Mouse (Mus musculus) heart, adult 2 months (tissue): ENCODE data around the gene Srsf12. TPM values are rescaled to one million over a fixed set of nuclear protein-coding genes. Genes with fewer than 3 reads are reported as not detected.

Experiments
- DNase-seq, 2 experiments: peaks; one replicate each; pipeline ENCODE4 v3.0.0; 2021
- H3K27ac ChIP-seq: fragments of 200-600 bp; 2 replicates; pipeline ENCODE4 v1.8.1; 2022
- H3K27me3 ChIP-seq: fragments of 200-500 bp; 2 replicates; pipeline ENCODE4 v1.6.1; 2012; ENCODE audit warnings: mild to moderate bottlenecking, low read length, inconsistent platforms, mixed read lengths; ENCODE audit not compliant: control insufficient read depth, insufficient read depth
- H3K36me3 ChIP-seq: fragments of 200-500 bp; 2 replicates; pipeline ENCODE4 v1.6.1; 2012; ENCODE audit warnings: low read length, inconsistent platforms; ENCODE audit not compliant: control insufficient read depth, insufficient read depth
- H3K4me1 ChIP-seq: fragments of 200-500 bp; 2 replicates; pipeline ENCODE4 v1.6.1; 2011; ENCODE audit warnings: low read length; ENCODE audit not compliant: control insufficient read depth, insufficient read depth
- H3K4me3 ChIP-seq: fragments of 200-600 bp; 2 replicates; pipeline ENCODE4 v1.8.1; 2022
- H3K79me2 ChIP-seq: fragments of 200-500 bp; replicated peaks from 2 replicates; pipeline ENCODE4 v1.6.1; 2012; ENCODE audit warnings: mild to moderate bottlenecking, inconsistent platforms, low read length, moderate library complexity, mixed read lengths; ENCODE audit not compliant: control insufficient read depth, insufficient read depth
- H3K9ac ChIP-seq: fragments of 200-500 bp; 2 replicates; pipeline ENCODE4 v1.6.1; 2012; ENCODE audit warnings: low read depth, mild to moderate bottlenecking, control low read depth, inconsistent platforms, low read length, mixed read lengths
- CTCF ChIP-seq: fragments of 200-600 bp; IDR thresholded peaks from 2 replicates; pipeline ENCODE4 v1.8.1; 2022; ENCODE audit warnings: antibody characterized with exemption, mild to moderate bottlenecking, moderate library complexity
- EP300 ChIP-seq: fragments of 200-500 bp; IDR thresholded peaks from 2 replicates; pipeline ENCODE4 v1.6.1; 2011; ENCODE audit warnings: low read depth, low read length, control low read depth; ENCODE audit not compliant: insufficient read depth
- POLR2A ChIP-seq: fragments of 200-500 bp; IDR thresholded peaks from 2 replicates; pipeline ENCODE4 v1.6.1; 2011; ENCODE audit warnings: mild to moderate bottlenecking, low read depth, low read length, control low read depth; ENCODE audit not compliant: insufficient read depth
- WGBS: fragments of 180-500 bp; shearing (Covaris S2); methylation state at CpG from one replicate; pipeline ENCODE4 v1.1.7; 2018; 5-methylcytosine and 5-hydroxymethylcytosine counted together
- intact Hi-C: fragments of 180-260 bp; cut with DNase I; formaldehyde crosslinking; loops from one replicate; pipeline ENCODE4 v1.15.1; 2025
- polyA plus RNA-seq: library from polyadenylated mRNA; depleted of rRNA; stranded (reverse); fragments of >200 nt; gene quantifications from 2 replicates; pipeline ENCODE4 v1.2.3, GENCODE M21; 2012
- total RNA-seq, 2 experiments: library from RNA; stranded (reverse); gene quantifications; 2 replicates each; pipeline ENCODE4 v1.2.3; 2021

Srsf12 gene
- total and polyA plus RNA-seq, 3 experiments = not detected

GRCm38 (mm10) chr4:33229639-33230038 lies 20.8 kb downstream of the Srsf12 start:
- no peak overlapping the region for H3K9ac ChIP-seq
- 68% methylated on average over 4 of the region's 4 CpGs for WGBS
- no peaks in the 10 kb centered on the region for H3K79me2 ChIP-seq
- H3K4me3 ChIP-seq = no peak overlapping the region
- no peaks in the 10 kb centered on the region for H3K36me3 ChIP-seq
- H3K4me1 ChIP-seq = no peaks in the 10 kb centered on the region
- intact Hi-C loops = no loop called here
- no peak for TF ChIP-seq CTCF
- TF ChIP-seq EP300 = no peak
- no peak for TF ChIP-seq POLR2A
- no peak for DNase-seq
- no peaks in the 10 kb centered on the region for H3K27me3 ChIP-seq
- H3K27ac ChIP-seq = no peak overlapping the region

GRCm38 (mm10) chr4:33230881-33231280 lies 22.1 kb downstream of the Srsf12 start:
- Histone ChIP-seq H3K4me1 (no peaks in the 10 kb centered on the region), H3K9ac (no peak overlapping the region), H3K79me2 (no peaks in the 10 kb centered on the region), H3K27me3 (no peaks in the 10 kb centered on the region), H3K4me3 (no peak overlapping the region), H3K36me3 (no peaks in the 10 kb centered on the region), H3K27ac (no peak overlapping the region)
- DNase-seq = no peak
- TF ChIP-seq CTCF (no peak), EP300 (no peak), POLR2A (no peak)
- intact Hi-C loops = no loop called here
- 91% methylated on average over 18 of the region's 18 CpGs for WGBS

GRCm38 (mm10) chr4:33242536-33242935 lies 33.7 kb downstream of the Srsf12 start:
- H3K9ac ChIP-seq = no peak overlapping the region
- H3K4me1 ChIP-seq = peaks cover 12% of the 10 kb centered on the region
- no peak overlapping the region for H3K27ac ChIP-seq
- intact Hi-C loops = no loop called here
- WGBS = 56% methylated on average over 5 of the region's 5 CpGs
- H3K36me3 ChIP-seq = peaks cover 34% of the 10 kb centered on the region
- H3K27me3 ChIP-seq = no peaks in the 10 kb centered on the region
- peaks cover 4% of the 10 kb centered on the region for H3K79me2 ChIP-seq
- TF ChIP-seq POLR2A = no peak
- no peak for TF ChIP-seq CTCF
- no peak for TF ChIP-seq EP300
- no peak for DNase-seq
- no peak overlapping the region for H3K4me3 ChIP-seq

- H3K79me2 ChIP-seq = peaks cover 4% of the 10 kb centered on the region
- no peak overlapping the region for H3K4me3 ChIP-seq
- WGBS = 51% methylated on average over 12 of the region's 12 CpGs
- H3K27ac ChIP-seq = no peak overlapping the region
- H3K9ac ChIP-seq = no peak overlapping the region
- peaks cover 12% of the 10 kb centered on the region for H3K4me1 ChIP-seq
- intact Hi-C loops = no loop called here
- H3K27me3 ChIP-seq = no peaks in the 10 kb centered on the region
- no peak for TF ChIP-seq POLR2A
- TF ChIP-seq EP300 = no peak
- DNase-seq = no peak
- H3K36me3 ChIP-seq = peaks cover 34% of the 10 kb centered on the region
Measured at GRCm38 (mm10) chr4:33243016-33243758, 34.4 kb downstream of the Srsf12 start.

- TF ChIP-seq CTCF = no peak
- no peak for TF ChIP-seq EP300
- no peak for TF ChIP-seq POLR2A
- Histone ChIP-seq H3K9ac (no peak overlapping the region), H3K4me3 (no peak overlapping the region), H3K36me3 (peaks cover 34% of the 10 kb centered on the region), H3K79me2 (peaks cover 4% of the 10 kb centered on the region), H3K27ac (no peak overlapping the region), H3K4me1 (peaks cover 12% of the 10 kb centered on the region), H3K27me3 (no peaks in the 10 kb centered on the region)
- no peak for DNase-seq
- 57% methylated on average over 4 of the region's 4 CpGs for WGBS
- intact Hi-C loops = no loop called here
Measured at GRCm38 (mm10) chr4:33243921-33244320, 35.1 kb downstream of the Srsf12 start.

- 26% methylated on average over 14 of the region's 14 CpGs for WGBS
- peak overlapping the region; percentile 97 for H3K4me3 ChIP-seq
- no peak for DNase-seq
- H3K27ac ChIP-seq = no peak overlapping the region; the same call in 1 of the 2 replicates
- intact Hi-C loops = loop anchor here (2.0 to 5.0 kb wide), 3 partner anchors 37 to 215 kb away; partner anchors contain the start of genes Pm20d2 and Ube2j1
- H3K27me3 ChIP-seq = no peaks in the 10 kb centered on the region
- H3K9ac ChIP-seq = no peak overlapping the region
- H3K4me1 ChIP-seq = peaks cover 9% of the 10 kb centered on the region
- H3K79me2 ChIP-seq = 0 out of 2 replicates have a peak, but pooled peaks cover 2% of the 10 kb centered on the region
- H3K36me3 ChIP-seq = peaks cover 34% of the 10 kb centered on the region
- TF ChIP-seq EP300 (no peak), POLR2A (no peak), CTCF (no peak)
Measured at GRCm38 (mm10) chr4:33245853-33246395, 37.1 kb downstream of the Srsf12 start.
